Mouse (Mus musculus) heart, embryonic 11.5 days (tissue): ENCODE measurements around the gene Rnf26. TPM values are rescaled to one million over a fixed set of nuclear protein-coding genes. Genes with fewer than 3 reads are reported as not detected.

ENCODE experiments used
- ATAC-seq: fragments of 200-750 bp; cut with Nextera tagmentation; replicated peaks from 2 replicates; pipeline ENCODE4 v1.8.0; 2017; ENCODE audit warnings: moderate library complexity; ENCODE audit not compliant: insufficient number of reproducible peaks, low FRiP score, low TSS enrichment
- H3K27ac ChIP-seq: fragments of 300-500 bp; sonication (generic); 2 replicates; pipeline ENCODE4 v1.5.1; 2014; ENCODE audit warnings: mild to moderate bottlenecking, low read depth, low read length
- H3K27me3 ChIP-seq: fragments of 300-500 bp; sonication (generic); 2 replicates; pipeline ENCODE4 v1.6.1; 2014; ENCODE audit warnings: mild to moderate bottlenecking, low read length, mixed read lengths; ENCODE audit not compliant: control insufficient read depth, insufficient read depth
- H3K36me3 ChIP-seq: fragments of 300-500 bp; sonication (generic); 2 replicates; pipeline ENCODE4 v1.6.1; 2014; ENCODE audit warnings: mild to moderate bottlenecking, low read length, moderate library complexity, mixed read lengths; ENCODE audit not compliant: control insufficient read depth, insufficient read depth
- H3K4me1 ChIP-seq: fragments of 300-500 bp; sonication (generic); 2 replicates; pipeline ENCODE4 v1.6.1; 2014; ENCODE audit warnings: low read length; ENCODE audit not compliant: control insufficient read depth, insufficient read depth
- H3K4me2 ChIP-seq: fragments of 300-500 bp; sonication (generic); 2 replicates; pipeline ENCODE4 v1.6.1; 2014; ENCODE audit warnings: mild to moderate bottlenecking, moderate library complexity
- H3K4me3 ChIP-seq: fragments of 300-500 bp; sonication (generic); 2 replicates; pipeline ENCODE4 v1.5.1; 2014; ENCODE audit warnings: low read depth, low read length
- H3K9ac ChIP-seq: fragments of 300-500 bp; sonication (generic); 2 replicates; pipeline ENCODE4 v1.6.1; 2014; ENCODE audit warnings: mild to moderate bottlenecking, low read depth, low read length, moderate library complexity
- H3K9me3 ChIP-seq: fragments of 300-500 bp; sonication (generic); replicated peaks from 2 replicates; pipeline ENCODE4 v1.6.1; 2016; ENCODE audit warnings: low read length; ENCODE audit not compliant: control insufficient read depth
- WGBS: fragments of 180-500 bp; shearing (Covaris S2); extraction: QIAGEN DNeasy Blood & Tissue Kit; methylation state at CpG from one replicate; pipeline ENCODE4 v1.1.7; 2014; ENCODE audit not compliant: insufficient replicate concordance; 5-methylcytosine and 5-hydroxymethylcytosine counted together
- polyA plus RNA-seq: library from polyadenylated mRNA; unstranded; fragments of >200 nt; fragmentation: Nextera tagmentation; extraction: Ambion mirVana; gene quantifications from 2 replicates; pipeline ENCODE4 v1.2.1, GENCODE M21; 2014

The Rnf26 gene
- polyA plus RNA-seq, 1 experiment from 2014 or later = 35.2 TPM

GRCm38 (mm10) chr9:44071914-44072598 lies 41.3 kb downstream of the Rnf26 start:
- Histone ChIP-seq H3K9me3 (no peaks in the 10 kb centered on the region), H3K36me3 (no peaks in the 10 kb centered on the region), H3K4me3 (no peak overlapping the region), H3K4me2 (peak overlapping the region; percentile 59), H3K27ac (0 out of 2 replicates have a peak overlapping the region, but pooled peaks have one; percentile 7), H3K4me1 (peaks cover 51% of the 10 kb centered on the region), H3K27me3 (no peaks in the 10 kb centered on the region), H3K9ac (peak overlapping the region; percentile 36; the same call in 1 of the 2 replicates)
- no peak for ATAC-seq
- WGBS = 23% methylated on average over 11 of the region's 11 CpGs

GRCm38 (mm10) chr9:44070844-44071231 lies 42.5 kb downstream of the Rnf26 start:
- H3K27ac ChIP-seq = peak overlapping the region; percentile 12; the same call in 1 of the 2 replicates
- H3K4me2 ChIP-seq = peak overlapping the region; percentile 59
- 20% methylated on average over 8 of the region's 8 CpGs for WGBS
- peaks cover 46% of the 10 kb centered on the region for H3K4me1 ChIP-seq
- H3K9ac ChIP-seq = peak overlapping the region; percentile 77
- H3K27me3 ChIP-seq = no peaks in the 10 kb centered on the region
- no peaks in the 10 kb centered on the region for H3K9me3 ChIP-seq
- H3K4me3 ChIP-seq = peak overlapping the region; percentile 44
- H3K36me3 ChIP-seq = no peaks in the 10 kb centered on the region
- ATAC-seq = no peak

GRCm38 (mm10) chr9:44070113-44070843 lies 43.0 kb downstream of the Rnf26 start:
- no peaks in the 10 kb centered on the region for H3K36me3 ChIP-seq
- no peaks in the 10 kb centered on the region for H3K9me3 ChIP-seq
- WGBS = 37% methylated on average over 14 of the region's 14 CpGs
- no peaks in the 10 kb centered on the region for H3K27me3 ChIP-seq
- peak overlapping the region; percentile 77 for H3K9ac ChIP-seq
- no peak for ATAC-seq
- H3K4me3 ChIP-seq = peak overlapping the region; percentile 44
- H3K4me2 ChIP-seq = peak overlapping the region; percentile 59
- H3K27ac ChIP-seq = peak overlapping the region; percentile 46; the same call in 1 of the 2 replicates
- peaks cover 45% of the 10 kb centered on the region for H3K4me1 ChIP-seq

DNA sequence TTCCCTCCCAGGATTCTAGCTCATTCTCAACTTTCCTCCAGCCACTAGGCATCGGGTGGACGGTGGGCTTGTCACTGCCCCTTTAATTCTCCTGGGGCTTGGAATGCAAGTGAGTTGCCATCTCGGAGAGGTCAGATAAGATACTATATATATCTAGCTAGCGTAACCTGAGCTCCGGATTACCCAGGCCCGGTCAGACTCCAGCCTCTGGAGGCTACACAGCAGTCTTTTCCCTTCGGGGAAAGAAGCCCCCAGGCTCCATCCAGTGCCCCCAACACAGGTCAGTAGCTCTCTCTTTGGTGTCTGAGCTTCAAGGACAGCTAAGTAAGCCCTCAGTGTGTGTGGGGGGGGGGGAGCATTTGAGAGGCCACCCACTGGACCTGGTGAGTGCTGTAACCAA lies 44.1 kb downstream of the Rnf26 start:
- H3K4me2 ChIP-seq = peak overlapping the region; percentile 59
- peaks cover 45% of the 10 kb centered on the region for H3K4me1 ChIP-seq
- H3K27me3 ChIP-seq = no peaks in the 10 kb centered on the region
- peak overlapping the region; percentile 88 for H3K27ac ChIP-seq
- H3K36me3 ChIP-seq = no peaks in the 10 kb centered on the region
- no peak for ATAC-seq
- H3K9me3 ChIP-seq = no peaks in the 10 kb centered on the region
- 4% methylated on average over 7 of the region's 7 CpGs for WGBS
- peak overlapping the region; percentile 44 for H3K4me3 ChIP-seq
- H3K9ac ChIP-seq = peak overlapping the region; percentile 77

DNA sequence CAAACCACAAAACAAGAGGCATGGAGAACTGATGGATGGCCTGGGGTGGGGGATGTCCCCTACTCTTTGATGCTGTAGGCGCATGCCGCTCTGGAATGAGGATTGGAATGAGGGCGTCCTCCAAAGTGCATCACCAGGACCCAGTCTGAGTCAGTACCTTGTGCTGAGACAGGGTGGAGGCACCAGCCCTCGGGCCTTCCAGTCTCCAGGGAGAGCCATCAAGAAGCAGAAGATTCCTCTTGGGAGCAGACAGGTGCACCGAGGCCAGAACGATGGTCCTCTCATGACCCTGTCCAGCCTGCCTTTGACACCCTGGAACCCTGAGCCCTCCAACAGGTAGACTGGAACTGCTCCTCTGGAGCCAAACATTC lies 45.4 kb downstream of the Rnf26 start:
- ATAC-seq = no peak
- no peak overlapping the region for H3K27ac ChIP-seq
- no peaks in the 10 kb centered on the region for H3K27me3 ChIP-seq
- H3K4me1 ChIP-seq = peaks cover 38% of the 10 kb centered on the region
- H3K9me3 ChIP-seq = no peaks in the 10 kb centered on the region
- WGBS = 60% methylated on average over 6 of the region's 6 CpGs
- H3K36me3 ChIP-seq = no peaks in the 10 kb centered on the region
- H3K4me2 ChIP-seq = peak overlapping the region; percentile 97
- H3K9ac ChIP-seq = no peak overlapping the region
- H3K4me3 ChIP-seq = no peak overlapping the region

DNA sequence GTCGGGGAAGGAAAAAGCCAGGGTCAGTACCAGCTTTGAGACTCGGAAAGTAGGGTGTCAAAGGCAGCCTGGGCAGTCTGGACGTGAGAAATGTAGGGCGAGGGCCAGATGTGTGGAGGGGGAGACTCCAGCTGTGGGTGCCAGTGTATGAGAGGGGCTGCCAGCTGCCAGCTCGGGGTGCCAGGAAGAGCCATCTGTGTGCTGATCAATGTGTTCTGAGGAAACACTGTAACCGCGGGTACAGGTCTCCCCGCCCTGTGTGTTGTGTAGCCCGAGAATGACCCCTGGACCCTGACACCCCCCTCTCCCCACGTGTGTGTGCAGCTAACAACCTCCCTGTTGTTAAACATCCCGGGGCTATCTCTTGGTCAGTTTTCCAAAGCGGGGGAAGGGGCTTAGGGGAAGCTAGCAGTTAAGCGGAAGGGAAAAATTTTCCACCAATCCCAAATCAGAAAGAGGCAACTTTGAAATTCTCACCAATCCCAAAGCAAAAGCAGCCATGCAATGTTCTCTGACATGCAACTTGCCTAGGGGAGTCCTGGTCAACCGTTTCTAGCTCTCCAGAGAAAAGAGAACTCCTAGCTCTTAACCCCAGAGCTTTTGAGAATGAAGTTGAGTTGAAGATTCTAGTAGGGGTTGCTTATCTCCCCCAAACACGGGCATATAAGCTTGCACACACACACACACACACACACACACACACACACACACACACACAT lies 45.9 kb downstream of the Rnf26 start:
- peak overlapping the region; percentile 81 for H3K9ac ChIP-seq
- H3K9me3 ChIP-seq = no peaks in the 10 kb centered on the region
- peak overlapping the region; percentile 66 for H3K4me3 ChIP-seq
- WGBS = 3% methylated on average over 15 of the region's 15 CpGs
- H3K4me2 ChIP-seq = peak overlapping the region; percentile 97
- no peaks in the 10 kb centered on the region for H3K36me3 ChIP-seq
- peaks cover 33% of the 10 kb centered on the region for H3K4me1 ChIP-seq
- H3K27ac ChIP-seq = peak overlapping the region; percentile 46; the same call in 1 of the 2 replicates
- no peaks in the 10 kb centered on the region for H3K27me3 ChIP-seq
- ATAC-seq = peak; percentile 20

GRCm38 (mm10) chr9:44066785-44067225 lies 46.5 kb downstream of the Rnf26 start, which contains the start of gene Usp2:
Gene Usp2 (plus strand): TSS chr9:44067021.
- peak within 1 kb of the TSS; percentile 66 for H3K4me3 ChIP-seq
- peaks cover 27% of the 10 kb centered on the region for H3K4me1 ChIP-seq
- H3K27ac ChIP-seq = peak within 1 kb of the TSS; percentile 46; the same call in 1 of the 2 replicates
- peak within 1 kb of the TSS; percentile 97 for H3K4me2 ChIP-seq
- no peaks in the 10 kb centered on the region for H3K9me3 ChIP-seq
- peak; percentile 92 for ATAC-seq
- H3K27me3 ChIP-seq = no peaks in the 10 kb centered on the region
- H3K9ac ChIP-seq = peak within 1 kb of the TSS; percentile 81
- H3K36me3 ChIP-seq = no peaks in the 10 kb centered on the region
- WGBS = under 1% methylated on average over 36 of the region's 38 CpGs

GRCm38 (mm10) chr9:44065177-44065576 lies 48.1 kb downstream of the Rnf26 start:
- H3K9ac ChIP-seq = no peak overlapping the region
- no peak overlapping the region for H3K4me2 ChIP-seq
- H3K4me3 ChIP-seq = no peak overlapping the region
- no peak overlapping the region for H3K27ac ChIP-seq
- H3K36me3 ChIP-seq = no peaks in the 10 kb centered on the region
- H3K9me3 ChIP-seq = no peaks in the 10 kb centered on the region
- H3K27me3 ChIP-seq = no peaks in the 10 kb centered on the region
- ATAC-seq = no peak
- 21% methylated on average over 1 of the region's 1 CpGs for WGBS
- H3K4me1 ChIP-seq = peaks cover 11% of the 10 kb centered on the region
